Mouse (Mus musculus) frontal cortex, postnatal 25 days (tissue): ENCODE measurements around the gene Acad11.

Source experiments
- DNase-seq, 2 experiments: peaks; one replicate each; pipeline ENCODE4 v3.0.0; 2022; ENCODE audit warnings: low spot score in 2 of 2

The Acad11 gene

DNA sequence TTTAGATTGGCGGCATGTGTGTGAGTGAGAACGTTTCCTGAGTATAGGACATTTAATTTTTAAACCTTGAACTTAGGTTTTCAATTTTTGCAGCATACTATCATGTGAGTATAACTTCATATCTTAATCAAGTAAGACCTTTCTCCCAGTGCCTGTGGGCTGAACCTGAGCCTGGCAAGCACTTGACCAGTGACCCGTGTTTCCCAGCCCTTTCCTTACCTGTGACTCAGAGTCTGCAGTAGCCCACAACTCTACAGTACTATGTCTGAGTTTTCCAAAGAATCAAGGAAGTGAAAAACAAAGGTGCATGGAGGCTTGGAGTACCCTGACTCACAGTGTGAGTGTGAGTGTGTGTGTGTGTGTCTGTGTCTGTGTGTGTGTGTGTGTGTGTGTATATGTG is 16.9 kb downstream of the Acad11 start:
- DNase-seq: no peak

- DNase-seq: no peak
Observed at GRCm38 (mm10) chr9:104085730-104086429, 22.7 kb downstream of the Acad11 start.

DNA sequence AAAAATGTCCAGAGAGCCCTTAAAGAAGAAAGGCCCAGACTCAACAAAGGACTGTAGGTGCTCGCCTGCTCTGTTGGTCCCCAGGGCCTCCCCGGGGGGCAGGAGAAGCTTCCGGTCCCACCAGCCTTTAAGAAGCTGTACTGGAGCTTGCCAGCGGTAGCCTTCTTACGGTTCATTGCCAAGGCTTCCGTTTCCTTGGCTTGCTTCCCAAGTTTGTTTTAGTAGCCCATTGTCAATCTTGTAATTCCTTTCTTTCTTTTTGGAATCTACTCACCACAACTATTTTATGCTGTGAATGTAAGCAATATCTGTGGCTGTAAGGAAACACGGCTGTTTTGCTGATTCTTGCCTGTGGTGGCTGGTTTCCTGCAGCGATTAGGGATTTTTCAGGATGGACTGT is 25.4 kb downstream of the Acad11 start:
- DNase-seq: no peak

GRCm38 (mm10) chr9:104092945-104093344 is 29.8 kb downstream of the Acad11 start:
- DNase-seq: no peak

- no peak for DNase-seq
Observed at GRCm38 (mm10) chr9:104098256-104098655, 35.1 kb downstream of the Acad11 start.

DNA sequence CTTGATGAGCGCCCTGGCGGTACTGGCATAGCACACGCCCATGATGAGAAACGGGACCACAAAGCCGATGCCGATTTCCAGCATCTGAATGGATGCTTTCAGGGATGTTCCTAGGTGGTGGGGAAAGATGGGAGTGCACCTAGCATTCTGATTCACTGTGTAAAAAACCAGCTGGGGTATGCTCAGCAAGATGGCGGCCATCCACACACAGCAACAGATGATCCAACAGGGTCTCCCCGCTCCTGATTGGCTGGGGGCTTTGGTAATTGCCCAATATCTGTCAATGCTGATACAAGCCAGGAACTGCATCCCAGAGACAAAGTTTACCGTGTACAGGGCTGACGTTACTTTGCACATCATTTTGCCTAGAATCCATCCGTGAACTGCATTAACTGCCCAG is 35.9 kb downstream of the Acad11 start:
- DNase-seq: no peak

GRCm38 (mm10) chr9:104100822-104101221 is 37.6 kb downstream of the Acad11 start:
- no peak for DNase-seq

DNA sequence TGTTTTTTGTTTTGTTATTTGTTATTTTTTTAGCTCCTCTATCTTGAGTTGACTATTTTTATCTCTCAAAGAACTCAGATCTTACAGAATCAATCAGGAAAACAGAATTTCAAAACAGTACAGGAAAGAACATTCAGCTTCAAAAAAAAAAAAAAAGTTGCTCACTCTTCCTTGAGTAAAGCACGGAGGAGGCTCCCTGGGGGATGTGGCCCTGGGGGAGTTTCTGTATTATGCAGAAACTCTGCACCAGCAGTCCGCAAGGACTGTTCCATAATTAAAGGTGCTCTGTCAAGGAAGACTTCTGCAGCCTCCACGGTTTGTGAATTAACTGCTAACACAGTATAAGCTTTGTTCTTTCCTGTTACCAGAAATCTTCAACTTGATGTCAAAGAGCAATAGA is 38.3 kb downstream of the Acad11 start:
- no peak for DNase-seq

DNA sequence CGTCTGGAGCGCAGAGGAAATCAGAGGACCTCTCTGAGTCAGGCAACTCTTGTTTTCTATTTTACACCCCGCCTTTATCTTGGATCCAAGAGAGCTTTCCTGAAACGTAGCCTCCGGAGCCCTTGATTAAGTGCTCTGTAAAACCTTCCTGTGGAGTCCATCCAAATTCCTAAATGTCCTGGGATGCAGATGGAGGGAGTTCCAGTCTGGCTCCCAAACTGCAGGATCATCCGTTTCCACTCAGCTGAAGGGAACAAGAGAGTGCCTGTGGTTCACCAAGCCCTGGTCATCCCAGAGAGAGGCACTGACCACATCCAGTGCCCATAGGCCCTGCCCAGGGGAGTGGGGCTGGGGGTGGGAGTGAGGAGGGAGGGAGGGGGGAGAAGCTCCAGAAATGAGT is 39.1 kb downstream of the Acad11 start:
- no peak for DNase-seq

DNA sequence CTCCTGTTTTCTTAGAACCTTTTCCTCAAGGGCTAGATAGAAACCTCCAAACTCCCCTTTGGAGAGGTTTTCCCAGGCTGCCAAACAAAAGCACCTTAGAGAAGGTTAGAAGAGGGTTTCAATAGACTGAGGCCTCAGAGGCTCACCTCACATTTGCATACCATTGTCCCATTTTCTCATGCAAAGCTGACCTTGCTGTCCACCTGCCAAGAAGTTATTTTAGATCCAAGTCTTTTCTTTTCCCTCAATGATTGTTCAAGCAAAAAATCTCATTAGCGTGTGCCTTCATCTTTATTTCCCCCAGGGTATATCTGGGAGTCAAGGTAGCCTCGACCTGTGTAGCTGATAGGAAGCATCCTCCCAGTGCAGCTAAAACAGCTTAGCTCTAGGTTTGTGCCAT is 39.7 kb downstream of the Acad11 start:
- no peak for DNase-seq

DNA sequence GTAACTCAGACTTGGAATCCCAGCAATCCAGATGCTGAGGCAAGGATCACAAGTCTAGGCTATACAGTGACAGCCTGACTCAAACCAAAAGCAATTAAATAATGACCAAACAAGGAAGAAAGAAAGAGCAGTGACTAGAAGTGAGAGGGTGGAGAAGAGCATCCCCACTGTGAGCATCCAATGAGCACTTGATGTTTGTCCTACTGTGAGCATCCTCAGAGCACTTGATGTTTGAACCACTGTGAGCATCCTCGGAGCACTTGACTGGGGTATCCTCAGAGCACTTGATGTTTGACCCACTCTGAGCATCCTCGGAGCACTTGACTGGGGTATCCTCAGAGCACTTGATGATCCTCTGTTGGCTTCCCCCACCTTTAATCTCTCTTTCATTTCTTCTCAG is 41.8 kb downstream of the Acad11 start:
- no peak for DNase-seq

DNA sequence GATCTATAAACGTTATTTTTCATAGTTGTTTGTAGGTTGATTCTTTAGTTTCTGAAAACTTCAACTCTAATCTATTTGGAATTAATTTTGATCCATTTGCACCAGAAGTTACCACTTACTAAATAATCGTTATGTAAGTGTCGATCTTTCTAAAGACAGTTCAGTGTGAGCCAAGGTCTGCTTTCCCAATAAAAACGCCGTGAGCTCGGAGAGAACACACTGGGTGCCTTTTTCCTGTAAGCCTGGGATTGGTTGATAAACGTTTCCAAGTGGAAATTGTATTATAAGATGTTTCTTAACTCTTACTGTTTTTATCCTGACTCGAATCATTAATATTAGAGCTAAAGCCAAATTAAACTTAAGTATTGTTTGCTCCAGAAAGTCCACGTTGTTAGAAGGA is 43.8 kb downstream of the Acad11 start:
- DNase-seq: no peak

DNA sequence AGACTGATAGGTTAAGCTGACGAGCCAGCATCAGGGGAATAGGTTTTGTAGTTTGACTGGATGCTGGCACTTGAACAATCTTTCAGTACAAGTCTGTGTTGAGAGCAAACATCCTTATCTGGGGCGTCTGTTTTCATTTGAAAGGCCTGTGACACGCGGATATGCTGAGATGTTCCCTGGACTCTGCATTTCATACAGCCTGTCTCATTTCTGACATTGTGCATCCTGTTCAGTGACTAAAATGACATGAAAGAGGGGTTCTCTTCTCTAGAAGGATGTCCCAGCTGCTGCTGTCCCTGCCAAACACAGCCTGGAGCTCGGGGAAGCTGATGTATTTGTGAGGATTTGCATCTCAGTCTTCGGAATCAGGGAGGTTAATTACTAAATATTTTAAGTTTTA is 44.3 kb downstream of the Acad11 start:
- no peak for DNase-seq

GRCm38 (mm10) chr9:104108571-104109143 is 45.5 kb downstream of the Acad11 start:
- DNase-seq: no peak

- no peak for DNase-seq
Observed at GRCm38 (mm10) chr9:104109151-104109550, 46.0 kb downstream of the Acad11 start.

DNA sequence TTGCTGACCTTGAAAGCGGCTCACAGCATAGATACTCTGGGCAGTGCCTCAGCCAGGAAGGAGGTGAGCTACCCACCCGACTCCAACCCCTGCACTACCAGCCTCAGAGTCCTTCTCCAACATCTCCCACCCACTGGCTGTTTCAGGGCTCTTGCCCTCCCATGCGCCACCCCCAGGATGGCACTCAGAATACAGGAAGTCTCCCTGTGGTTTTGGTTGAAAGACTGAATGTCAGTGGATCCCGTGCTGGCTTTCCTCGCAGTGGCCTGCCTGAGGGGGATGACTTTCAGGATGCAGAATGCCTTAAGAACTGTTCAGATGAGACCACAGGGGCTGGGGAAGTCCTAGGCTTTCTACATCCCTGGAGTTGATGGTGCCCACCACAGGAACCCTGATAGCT is 59.9 kb downstream of the Acad11 start:
- no peak for DNase-seq

- no peak for DNase-seq
Observed at GRCm38 (mm10) chr9:104123622-104124021, 60.4 kb downstream of the Acad11 start.

- no peak for DNase-seq
Observed at GRCm38 (mm10) chr9:104126833-104127232, 63.7 kb downstream of the Acad11 start, which contains the start of gene Ackr4. TSS of gene Ackr4 (minus strand) at chr9:104126933.

DNA sequence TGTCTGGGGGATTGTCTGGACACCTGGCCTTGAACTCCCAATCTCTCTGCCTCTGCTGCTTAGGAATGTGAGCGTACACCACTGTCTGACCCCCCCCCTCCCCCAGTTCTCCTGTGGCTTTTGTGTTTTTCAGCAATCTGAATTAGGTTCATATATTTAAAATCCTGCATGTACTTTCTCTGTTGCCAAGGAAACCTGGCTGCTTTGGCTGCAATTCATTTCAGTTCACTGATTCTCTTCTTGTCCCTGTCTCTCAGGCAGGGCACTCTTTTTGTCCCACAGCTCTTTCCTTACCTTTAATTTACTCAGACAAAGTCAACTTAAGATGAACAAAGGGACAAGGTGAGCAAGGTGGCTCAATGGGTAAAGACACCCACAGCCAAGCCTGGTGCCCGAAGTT is 64.9 kb downstream of the Acad11 start:
- no peak for DNase-seq

DNA sequence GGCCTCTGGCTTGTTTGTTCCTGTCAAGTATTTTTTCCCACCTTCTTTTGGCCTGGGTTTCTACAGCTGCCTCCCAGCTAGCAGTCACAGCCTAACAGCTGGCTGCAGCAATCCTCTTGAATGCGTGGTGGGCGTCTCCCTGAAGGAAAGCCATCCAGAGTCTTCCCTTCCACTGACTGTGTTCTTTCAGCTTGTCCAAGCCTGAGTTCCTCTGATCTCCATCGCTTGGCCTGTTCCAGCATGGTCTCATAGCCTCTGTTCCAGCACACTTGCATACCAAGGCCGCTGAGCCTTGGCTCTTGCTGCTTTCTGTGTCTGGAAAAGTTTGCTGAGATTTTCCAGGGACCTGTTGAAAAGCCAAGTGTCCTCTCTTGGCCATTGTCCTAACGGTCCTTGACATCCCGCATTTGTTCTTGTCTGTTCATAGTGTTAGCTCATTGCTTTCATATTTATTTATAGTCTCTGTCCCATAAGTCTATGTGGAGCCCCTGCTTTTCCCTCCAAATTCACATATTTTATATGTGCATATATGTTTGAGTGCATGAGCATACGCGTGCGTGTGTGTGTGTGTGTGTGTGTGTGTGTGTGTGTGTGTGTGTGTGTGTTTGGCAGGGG is 67.1 kb downstream of the Acad11 start:
- no peak for DNase-seq

DNA sequence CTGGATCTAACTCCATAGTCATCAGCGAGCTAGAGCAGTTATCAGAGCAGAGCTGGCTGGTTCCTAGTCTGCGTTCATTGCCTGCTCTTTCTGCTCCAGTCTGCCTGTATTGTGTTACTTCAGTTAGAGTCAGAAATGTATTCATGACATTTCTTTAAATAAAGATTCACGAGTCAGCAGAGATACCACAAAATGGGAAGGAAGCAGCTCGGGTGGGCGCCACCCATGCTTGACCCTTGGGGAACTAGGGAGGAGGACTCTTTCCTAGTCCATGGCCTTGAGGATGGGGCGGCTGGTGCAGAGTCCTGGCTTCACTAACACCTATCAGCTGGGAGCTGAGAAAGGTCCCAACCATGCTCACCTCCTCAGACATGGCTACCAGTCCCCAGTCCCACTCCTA is 77.2 kb downstream of the Acad11 start:
- DNase-seq: no peak

GRCm38 (mm10) chr9:104142805-104143204 is 79.6 kb downstream of the Acad11 start:
- no peak for DNase-seq

DNA sequence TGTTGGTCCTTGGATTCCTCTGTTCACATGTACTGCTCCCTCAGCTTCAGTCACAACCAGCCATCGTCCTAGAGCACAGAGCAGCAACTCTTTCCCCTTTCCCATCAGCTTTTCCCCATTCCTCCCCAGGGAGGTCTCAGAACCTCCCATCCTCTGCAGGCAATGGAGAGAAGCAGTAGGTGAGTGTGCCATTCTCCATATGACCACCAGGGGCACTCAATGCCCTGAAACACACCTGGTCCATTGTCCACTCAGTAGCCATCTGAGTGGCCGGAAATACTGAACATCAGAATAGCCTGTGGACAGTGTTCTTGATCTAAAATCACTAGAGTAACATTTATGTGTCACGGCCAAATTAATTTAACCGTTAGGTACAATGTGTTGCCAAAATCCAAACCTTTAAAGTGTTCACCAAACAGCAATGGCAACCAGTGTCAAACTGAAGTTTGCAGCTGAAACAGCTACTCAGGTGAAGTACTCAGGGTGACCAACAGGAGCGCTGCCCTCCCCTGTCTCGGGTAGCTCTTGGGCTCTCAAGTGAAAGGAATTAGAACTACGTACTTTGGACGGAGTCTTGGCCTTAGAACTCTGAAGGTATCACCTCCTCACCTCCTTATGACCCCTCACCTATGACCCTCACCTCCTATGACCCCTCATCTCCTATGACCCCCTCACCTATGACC is 81.3 kb downstream of the Acad11 start:
- DNase-seq: no peak
